Mouse (Mus musculus) embryonic facial prominence, embryonic 12.5 days (tissue): ENCODE measurements at regions not wholly inside any gene's neighbourhood (a gene's known extent, or its start where the extent isn't known, plus 50 kb on each side); places are given as distances from the start of the nearest gene placed in this dataset.

ENCODE experiments used
- ATAC-seq: fragments of 200-750 bp; cut with Nextera tagmentation; 2 replicates; pipeline ENCODE4 v1.8.0; 2017; ENCODE audit not compliant: insufficient number of reproducible peaks, insufficient read depth, low FRiP score, low TSS enrichment
- H3K27ac ChIP-seq: fragments of 300-500 bp; sonication (generic); 2 replicates; pipeline ENCODE4 v1.5.1; 2016; ENCODE audit warnings: mild to moderate bottlenecking
- H3K27me3 ChIP-seq: fragments of 300-500 bp; sonication (generic); 2 replicates; pipeline ENCODE4 v1.6.1; 2016; ENCODE audit warnings: mild to moderate bottlenecking, moderate library complexity
- H3K36me3 ChIP-seq: fragments of 300-500 bp; sonication (generic); 2 replicates; pipeline ENCODE4 v1.6.1; 2016; ENCODE audit warnings: mild to moderate bottlenecking
- H3K4me1 ChIP-seq: fragments of 300-500 bp; sonication (generic); 2 replicates; pipeline ENCODE4 v1.6.1; 2016
- H3K4me2 ChIP-seq: fragments of 300-500 bp; sonication (generic); replicated peaks from 2 replicates; pipeline ENCODE4 v1.6.1; 2016; ENCODE audit warnings: mild to moderate bottlenecking, moderate library complexity
- H3K4me3 ChIP-seq: fragments of 300-500 bp; sonication (generic); 2 replicates; pipeline ENCODE4 v1.5.1; 2016; ENCODE audit warnings: mild to moderate bottlenecking
- H3K9ac ChIP-seq: fragments of 300-500 bp; sonication (generic); 2 replicates; pipeline ENCODE4 v1.6.1; 2016; ENCODE audit warnings: mild to moderate bottlenecking, moderate library complexity
- H3K9me3 ChIP-seq: fragments of 300-500 bp; sonication (generic); 2 replicates; pipeline ENCODE4 v1.6.1; 2016; ENCODE audit warnings: mild to moderate bottlenecking, moderate library complexity
- WGBS: fragments of 180-500 bp; shearing (Covaris S2); methylation state at CpG from one replicate; pipeline ENCODE4 v1.1.7; 2016; 5-methylcytosine and 5-hydroxymethylcytosine counted together

GRCm38 (mm10) chr5:102290866-102291265 lies 190.3 kb upstream of the Arhgap24 start:
- H3K9ac ChIP-seq = no peak overlapping the region
- H3K27me3 ChIP-seq = no peaks in the 10 kb centered on the region
- 90% methylated on average over 7 of the region's 7 CpGs for WGBS
- no peaks in the 10 kb centered on the region for H3K36me3 ChIP-seq
- ATAC-seq = no peak
- no peaks in the 10 kb centered on the region for H3K9me3 ChIP-seq
- no peak overlapping the region for H3K4me2 ChIP-seq
- no peak overlapping the region for H3K27ac ChIP-seq
- H3K4me1 ChIP-seq = no peaks in the 10 kb centered on the region
- no peak overlapping the region for H3K4me3 ChIP-seq

DNA sequence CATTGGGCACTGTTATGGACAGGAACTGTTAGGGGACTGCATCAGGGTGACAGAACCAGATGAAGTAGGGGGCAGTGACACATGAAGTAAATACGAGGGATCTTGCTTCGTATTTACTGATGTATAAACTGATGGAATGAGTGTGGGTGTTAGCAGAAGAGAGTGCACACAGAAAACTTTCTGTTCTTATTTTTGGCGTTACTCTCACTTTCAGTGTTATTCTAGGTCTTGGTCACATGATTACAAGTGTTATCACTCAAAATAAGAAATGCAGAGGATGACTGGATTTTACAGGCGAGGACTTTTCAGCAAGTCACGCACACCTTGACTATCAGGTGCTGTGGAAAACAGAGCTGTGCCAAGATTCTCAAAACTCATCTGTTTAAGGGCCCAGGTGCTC lies 185.6 kb upstream of the Arhgap24 start:
- Histone ChIP-seq H3K4me1 (no peaks in the 10 kb centered on the region), H3K9ac (no peak overlapping the region), H3K36me3 (no peaks in the 10 kb centered on the region), H3K4me2 (no peak overlapping the region), H3K27me3 (no peaks in the 10 kb centered on the region), H3K4me3 (no peak overlapping the region), H3K9me3 (no peaks in the 10 kb centered on the region), H3K27ac (no peak overlapping the region)
- 90% methylated on average over 5 of the region's 5 CpGs for WGBS
- no peak for ATAC-seq

- no peak for ATAC-seq
- H3K4me3 ChIP-seq = no peak overlapping the region
- H3K4me2 ChIP-seq = no peak overlapping the region
- H3K9me3 ChIP-seq = no peaks in the 10 kb centered on the region
- H3K27me3 ChIP-seq = no peaks in the 10 kb centered on the region
- 0 out of 2 replicates have a peak, but pooled peaks cover 3% of the 10 kb centered on the region for H3K4me1 ChIP-seq
- H3K27ac ChIP-seq = no peak overlapping the region
- H3K36me3 ChIP-seq = no peaks in the 10 kb centered on the region
- H3K9ac ChIP-seq = no peak overlapping the region
These were observed 174.9 kb upstream of the Arhgap24 start for GRCm38 (mm10) chr5:102306309-102306708.

GRCm38 (mm10) chr5:102306718-102307117 lies 174.5 kb upstream of the Arhgap24 start:
- Histone ChIP-seq H3K4me1 (0 out of 2 replicates have a peak, but pooled peaks cover 3% of the 10 kb centered on the region), H3K9ac (no peak overlapping the region), H3K9me3 (no peaks in the 10 kb centered on the region), H3K4me2 (no peak overlapping the region), H3K27ac (no peak overlapping the region), H3K36me3 (no peaks in the 10 kb centered on the region), H3K27me3 (no peaks in the 10 kb centered on the region), H3K4me3 (no peak overlapping the region)
- no peak for ATAC-seq
- 76% methylated on average over 3 of the region's 3 CpGs for WGBS

GRCm38 (mm10) chr5:102311570-102311969 lies 169.6 kb upstream of the Arhgap24 start:
- Histone ChIP-seq H3K4me2 (no peak overlapping the region), H3K9me3 (no peaks in the 10 kb centered on the region), H3K4me1 (no peaks in the 10 kb centered on the region), H3K27ac (no peak overlapping the region), H3K36me3 (no peaks in the 10 kb centered on the region), H3K27me3 (no peaks in the 10 kb centered on the region), H3K4me3 (no peak overlapping the region), H3K9ac (no peak overlapping the region)
- no peak for ATAC-seq

GRCm38 (mm10) chr5:102328197-102328784 lies 152.9 kb upstream of the Arhgap24 start:
- H3K4me1 ChIP-seq = no peaks in the 10 kb centered on the region
- no peaks in the 10 kb centered on the region for H3K36me3 ChIP-seq
- H3K4me3 ChIP-seq = no peak overlapping the region
- WGBS = 68% methylated on average over 2 of the region's 2 CpGs
- no peak overlapping the region for H3K27ac ChIP-seq
- no peaks in the 10 kb centered on the region for H3K9me3 ChIP-seq
- no peak overlapping the region for H3K9ac ChIP-seq
- no peak overlapping the region for H3K4me2 ChIP-seq
- H3K27me3 ChIP-seq = no peaks in the 10 kb centered on the region
- ATAC-seq = no peak

- Histone ChIP-seq H3K27ac (no peak overlapping the region), H3K4me3 (no peak overlapping the region), H3K36me3 (no peaks in the 10 kb centered on the region), H3K4me2 (no peak overlapping the region), H3K27me3 (no peaks in the 10 kb centered on the region), H3K9ac (no peak overlapping the region), H3K9me3 (no peaks in the 10 kb centered on the region), H3K4me1 (no peaks in the 10 kb centered on the region)
- WGBS = 86% methylated on average over 5 of the region's 5 CpGs
- no peak for ATAC-seq
These were observed 147.3 kb upstream of the Arhgap24 start for GRCm38 (mm10) chr5:102333894-102334293.

DNA sequence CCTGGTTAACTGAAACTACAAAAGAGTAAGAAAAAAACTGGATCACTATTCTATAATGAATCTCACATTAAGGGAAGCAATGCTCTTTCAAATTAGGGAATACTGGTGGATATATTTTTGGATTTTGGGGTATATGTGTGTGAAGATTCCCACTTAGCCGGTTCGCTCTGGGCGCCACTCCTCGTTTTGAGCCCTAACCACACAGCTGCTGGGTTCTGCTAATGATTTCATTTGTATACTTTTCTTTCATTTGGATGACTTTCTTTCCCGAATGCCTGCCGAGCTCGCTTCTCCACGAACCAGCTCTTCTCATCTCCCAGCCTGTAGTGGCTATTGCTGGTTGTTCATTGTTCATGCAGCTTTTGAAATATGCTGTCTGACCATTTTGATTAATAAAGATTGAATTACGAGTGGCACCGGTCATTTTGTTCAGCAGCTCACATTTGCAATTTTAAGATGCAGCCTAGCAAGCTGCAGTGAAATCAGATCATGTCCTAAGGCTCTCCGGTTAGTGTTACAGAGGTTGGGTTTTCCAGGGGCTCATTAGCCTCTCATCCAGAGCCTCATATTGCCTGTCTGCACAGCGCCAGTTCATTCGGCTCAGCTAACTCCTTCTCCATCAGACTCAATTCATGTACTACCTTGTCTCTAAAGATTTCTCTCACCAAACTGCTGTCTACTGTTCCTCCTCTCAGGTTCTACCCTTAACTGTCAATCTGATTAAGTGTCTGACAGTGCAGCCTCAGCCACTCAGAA lies 146.6 kb upstream of the Arhgap24 start:
- Histone ChIP-seq H3K9ac (no peak overlapping the region), H3K4me3 (no peak overlapping the region), H3K9me3 (no peaks in the 10 kb centered on the region), H3K27ac (no peak overlapping the region), H3K4me1 (no peaks in the 10 kb centered on the region), H3K4me2 (no peak overlapping the region), H3K36me3 (no peaks in the 10 kb centered on the region), H3K27me3 (no peaks in the 10 kb centered on the region)
- ATAC-seq = peak; percentile 35; the same call in 1 of the 2 replicates
- 48% methylated on average over 13 of the region's 13 CpGs for WGBS

DNA sequence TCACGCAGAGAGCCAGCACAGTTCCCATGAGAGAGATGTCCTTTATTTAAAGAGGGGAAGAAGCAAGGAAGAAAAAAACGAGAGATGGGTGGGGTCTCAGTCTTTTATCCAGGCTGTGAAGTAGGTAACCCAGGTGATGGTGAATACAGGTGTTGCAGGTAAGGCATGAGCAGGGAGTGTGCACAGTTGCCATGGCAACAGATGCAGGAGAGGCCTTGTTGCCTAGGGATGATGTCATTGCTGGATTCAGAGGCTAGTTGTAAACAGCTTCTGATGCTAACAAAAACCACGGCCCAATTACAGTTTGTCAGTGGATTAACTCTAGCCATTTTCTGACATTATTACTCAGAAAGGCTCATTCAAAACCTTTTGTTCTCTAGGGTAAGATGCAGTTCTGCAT lies 114.7 kb upstream of the Arhgap24 start:
- H3K36me3 ChIP-seq = no peaks in the 10 kb centered on the region
- no peak overlapping the region for H3K9ac ChIP-seq
- H3K27ac ChIP-seq = no peak overlapping the region
- 82% methylated on average over 3 of the region's 3 CpGs for WGBS
- no peak overlapping the region for H3K4me3 ChIP-seq
- H3K9me3 ChIP-seq = no peaks in the 10 kb centered on the region
- H3K4me2 ChIP-seq = no peak overlapping the region
- no peaks in the 10 kb centered on the region for H3K27me3 ChIP-seq
- no peaks in the 10 kb centered on the region for H3K4me1 ChIP-seq
- no peak for ATAC-seq

- 0 out of 2 replicates have a peak, but pooled peaks have one; percentile 72 for ATAC-seq
- Histone ChIP-seq H3K4me1 (peaks cover 3% of the 10 kb centered on the region; the same call in 1 of the 2 replicates), H3K27ac (no peak overlapping the region), H3K4me2 (0 out of 2 replicates have a peak overlapping the region, but pooled peaks have one; percentile 6), H3K4me3 (no peak overlapping the region), H3K9me3 (no peaks in the 10 kb centered on the region), H3K9ac (no peak overlapping the region), H3K27me3 (no peaks in the 10 kb centered on the region), H3K36me3 (no peaks in the 10 kb centered on the region)
- WGBS = 49% methylated on average over 6 of the region's 6 CpGs
These were observed 107.8 kb upstream of the Arhgap24 start for GRCm38 (mm10) chr5:102373309-102373971.

GRCm38 (mm10) chr5:102373972-102374755 lies 107.0 kb upstream of the Arhgap24 start:
- no peaks in the 10 kb centered on the region for H3K9me3 ChIP-seq
- H3K27me3 ChIP-seq = no peaks in the 10 kb centered on the region
- peaks cover 3% of the 10 kb centered on the region; the same call in 1 of the 2 replicates for H3K4me1 ChIP-seq
- H3K4me2 ChIP-seq = no peak overlapping the region
- H3K9ac ChIP-seq = no peak overlapping the region
- ATAC-seq = no peak; the same call in 1 of the 2 replicates
- H3K27ac ChIP-seq = no peak overlapping the region
- 38% methylated on average over 11 of the region's 11 CpGs for WGBS
- H3K4me3 ChIP-seq = no peak overlapping the region
- no peaks in the 10 kb centered on the region for H3K36me3 ChIP-seq
